Mouse (Mus musculus) CD4-positive helper T cell, adult 2 months (primary cell): ENCODE results near the gene Cdca7l.
"Not testable (repeated sequence)": the region's sequence is repeated elsewhere in the genome, so short reads cannot be mapped to it uniquely, and the experiment has no call there.

Experiments
- DNase-seq: peaks from one replicate; pipeline ENCODE4 v3.0.0-alpha.2; 2012; ENCODE audit warnings: low read depth, missing footprints, low spot score

The Cdca7l gene

GRCm38 (mm10) chr12:117803989-117804388, at the start of gene Cdca7l:
Gene Cdca7l, plus strand, starts transcription at chr12:117804289.
- not testable (repeated sequence) for DNase-seq

DNA sequence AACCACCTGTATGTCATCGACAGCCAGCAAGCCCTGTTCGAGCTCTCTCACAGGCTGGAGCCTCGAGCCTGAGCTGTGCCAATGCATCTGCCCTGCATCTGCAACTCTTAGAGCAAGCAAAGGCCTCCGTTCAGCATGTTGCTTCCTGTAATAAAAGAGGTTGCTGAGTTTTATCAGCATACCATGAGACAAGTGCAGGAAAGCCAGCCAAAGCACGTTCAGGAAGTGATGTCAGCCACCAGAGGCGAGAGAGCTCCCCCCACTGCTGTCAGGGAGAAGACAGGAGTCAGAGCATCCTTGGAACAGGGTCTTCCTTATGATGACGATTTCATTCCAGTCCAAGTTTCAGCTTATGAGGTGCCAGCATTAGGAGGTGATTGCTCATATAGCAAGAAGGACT, 48.1 kb upstream of the Cdca7l start:
- DNase-seq, result peak; percentile 11

DNA sequence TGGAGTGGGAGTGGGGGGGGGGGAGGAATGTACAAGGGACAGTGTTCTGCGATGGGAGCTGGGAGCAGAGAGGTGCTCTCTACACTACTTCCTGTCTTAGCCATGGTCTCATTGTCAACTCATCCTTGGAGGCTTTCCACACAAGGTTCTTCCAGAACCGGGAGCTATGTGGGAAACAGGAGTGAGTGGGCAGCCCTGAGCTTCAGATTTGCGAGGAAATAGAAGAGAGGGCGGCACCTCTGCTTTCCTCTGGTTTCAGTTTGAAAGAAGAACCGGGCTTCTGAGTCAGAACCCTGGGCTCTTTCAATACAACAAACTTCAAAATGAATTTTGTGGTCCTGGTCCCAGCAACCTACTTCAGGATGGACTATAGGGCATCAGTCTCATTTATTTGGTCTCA, 43.7 kb upstream of the Cdca7l start:
- DNase-seq, result no peak

DNA sequence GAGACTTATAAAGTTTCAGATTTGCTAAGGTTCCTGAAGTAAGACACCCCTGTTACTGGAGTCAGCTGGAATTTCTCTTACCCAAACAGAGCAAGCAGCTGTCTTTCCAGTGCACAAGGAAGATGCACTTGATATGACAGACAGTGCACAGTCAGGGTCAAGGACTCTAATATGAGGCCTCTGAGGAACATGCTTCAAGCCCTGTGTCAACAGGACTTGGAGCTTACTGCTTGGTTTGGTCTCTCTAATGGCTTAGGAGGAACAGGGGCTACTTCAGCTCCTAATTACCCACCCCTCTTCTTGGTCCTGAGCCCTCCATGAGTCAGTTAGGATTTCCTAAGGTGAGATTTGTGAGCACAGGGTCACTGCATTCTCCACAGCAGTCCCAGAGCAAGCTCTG, 43.2 kb upstream of the Cdca7l start:
- DNase-seq, result no peak

- DNase-seq, result peak; percentile 59
These were observed 42.4 kb upstream of the Cdca7l start for GRCm38 (mm10) chr12:117761698-117762097.

- DNase-seq, result peak; percentile 11
These were observed 40.8 kb upstream of the Cdca7l start for GRCm38 (mm10) chr12:117763247-117763646.

GRCm38 (mm10) chr12:117764839-117765238, 39.2 kb upstream of the Cdca7l start:
- DNase-seq, result peak; percentile 84

DNA sequence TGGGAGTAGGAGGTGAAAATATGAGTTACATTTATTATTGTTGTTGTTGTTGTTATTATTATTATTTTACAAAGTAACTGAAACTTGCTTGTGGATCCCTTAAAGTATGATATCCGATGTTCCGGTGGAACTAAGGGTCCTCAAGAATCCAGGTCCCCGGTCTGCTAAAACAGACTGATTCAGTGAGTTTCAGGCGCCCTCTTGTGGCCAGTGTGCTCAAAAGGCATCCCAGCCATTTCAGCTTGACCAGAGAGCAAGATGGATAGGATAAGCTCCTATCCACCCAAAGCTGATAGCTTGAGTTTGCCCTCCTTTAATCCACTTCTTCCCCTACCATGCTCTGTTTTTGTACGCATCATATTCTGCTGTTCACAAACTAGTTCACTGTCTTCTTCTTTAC, 35.0 kb upstream of the Cdca7l start:
- DNase-seq, result peak; percentile 51

GRCm38 (mm10) chr12:117770211-117770610, 33.9 kb upstream of the Cdca7l start:
- no peak for DNase-seq

DNA sequence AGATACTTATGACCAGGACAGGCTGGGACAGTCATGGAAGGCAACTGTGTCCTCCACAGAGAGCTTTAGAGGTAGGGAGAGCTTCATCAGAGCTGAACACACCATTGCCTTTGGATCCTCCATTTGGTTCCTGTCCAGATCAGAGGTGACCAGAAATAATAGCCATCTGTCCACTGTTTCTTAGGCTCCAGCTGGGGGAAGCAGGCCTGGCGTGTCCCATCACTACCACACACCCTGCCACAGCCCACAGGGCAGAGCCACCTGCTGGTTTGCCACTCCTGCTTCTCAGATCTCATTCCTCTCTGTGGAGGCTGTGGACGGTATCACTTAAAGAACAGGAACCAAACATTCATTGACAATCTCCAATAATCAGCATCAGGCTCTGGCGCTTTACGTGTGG, 32.9 kb upstream of the Cdca7l start:
- DNase-seq, result no peak

- DNase-seq, result peak; percentile 24
These were observed 31.5 kb upstream of the Cdca7l start for GRCm38 (mm10) chr12:117772638-117773037.

- no peak for DNase-seq
These were observed 27.2 kb upstream of the Cdca7l start for GRCm38 (mm10) chr12:117776841-117777240.

DNA sequence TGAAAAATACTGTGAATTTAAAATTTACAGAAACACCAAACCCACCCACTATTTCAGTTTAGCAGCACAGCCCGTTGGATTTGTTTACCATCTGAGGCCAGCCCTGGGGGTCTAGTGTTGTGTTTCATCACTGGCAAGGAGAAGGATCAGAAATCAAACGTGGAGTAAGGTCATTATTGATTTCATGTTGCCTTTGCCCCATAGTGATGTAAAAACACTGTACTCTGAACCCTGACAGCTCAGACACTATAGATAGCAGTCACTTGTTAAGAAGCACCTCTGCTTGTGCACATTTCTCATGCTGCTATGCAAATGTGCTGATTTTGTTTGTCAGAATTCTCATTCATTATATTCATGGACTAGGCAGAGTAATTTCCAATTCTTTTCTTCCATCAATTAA, 22.7 kb upstream of the Cdca7l start:
- DNase-seq, result no peak

DNA sequence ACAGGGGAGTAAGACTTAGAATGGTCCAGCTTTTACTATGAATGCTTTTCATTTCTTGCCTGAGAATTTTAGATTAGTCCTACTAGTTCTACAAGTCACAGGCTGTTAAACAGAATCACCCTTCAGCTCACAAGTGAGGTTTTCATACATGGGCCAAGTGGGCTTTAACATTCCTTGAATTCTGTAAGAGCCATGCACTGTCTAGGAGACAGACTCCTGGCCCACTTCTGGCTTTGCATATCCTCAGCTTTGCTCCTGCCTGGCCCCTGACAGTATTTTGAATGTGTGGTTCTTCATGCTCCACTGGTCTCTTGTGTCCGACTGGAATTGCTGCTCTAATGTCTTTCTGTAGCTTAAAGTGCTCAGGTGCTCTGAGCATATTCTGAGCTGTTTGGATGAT, 20.7 kb upstream of the Cdca7l start:
- DNase-seq, result no peak

DNA sequence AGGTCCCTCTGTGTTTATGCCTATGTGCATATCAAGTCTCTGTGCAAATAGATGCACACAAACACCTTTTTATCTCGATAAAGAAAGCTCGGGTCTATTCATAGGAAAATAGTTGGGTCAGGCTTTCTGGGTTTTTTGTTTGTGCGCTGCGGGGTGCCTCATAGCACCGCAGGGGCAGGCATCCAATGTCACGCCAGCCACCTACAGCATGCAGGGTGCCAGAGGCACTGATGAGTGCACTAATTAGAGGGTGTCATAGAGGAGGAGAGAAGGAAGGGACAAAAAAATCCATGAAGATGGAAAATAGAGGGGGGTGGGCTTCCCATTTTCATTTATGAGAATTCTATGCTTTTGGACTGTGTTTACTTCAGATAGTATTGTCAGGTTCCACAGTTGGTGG, 17.5 kb upstream of the Cdca7l start:
- no peak for DNase-seq

- DNase-seq, result no peak
These were observed 15.5 kb upstream of the Cdca7l start for GRCm38 (mm10) chr12:117788513-117789011.

DNA sequence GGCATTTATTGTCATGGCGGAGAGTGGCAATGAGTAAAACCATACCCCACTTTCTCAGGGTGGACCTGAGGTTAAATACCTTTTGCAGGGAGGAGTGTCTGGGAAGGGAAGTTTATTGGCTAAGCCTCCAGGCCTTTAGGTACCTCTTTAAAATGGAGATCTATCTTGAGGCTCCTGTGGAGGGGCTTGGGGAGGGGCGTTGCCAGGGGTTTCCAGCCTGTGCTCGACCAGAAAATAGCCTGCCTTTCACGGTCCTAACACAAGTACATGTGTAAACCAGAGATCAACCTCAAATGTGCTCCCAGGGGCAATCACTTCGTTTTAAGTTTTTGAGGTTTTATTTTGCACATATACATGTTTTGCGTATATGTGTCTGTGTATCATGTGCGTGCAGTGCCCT, 15.1 kb upstream of the Cdca7l start:
- no peak for DNase-seq

GRCm38 (mm10) chr12:117795303-117795702, 8.8 kb upstream of the Cdca7l start:
- no peak for DNase-seq

GRCm38 (mm10) chr12:117805576-117805975, 1.5 kb downstream of the Cdca7l start:
- no peak for DNase-seq

DNA sequence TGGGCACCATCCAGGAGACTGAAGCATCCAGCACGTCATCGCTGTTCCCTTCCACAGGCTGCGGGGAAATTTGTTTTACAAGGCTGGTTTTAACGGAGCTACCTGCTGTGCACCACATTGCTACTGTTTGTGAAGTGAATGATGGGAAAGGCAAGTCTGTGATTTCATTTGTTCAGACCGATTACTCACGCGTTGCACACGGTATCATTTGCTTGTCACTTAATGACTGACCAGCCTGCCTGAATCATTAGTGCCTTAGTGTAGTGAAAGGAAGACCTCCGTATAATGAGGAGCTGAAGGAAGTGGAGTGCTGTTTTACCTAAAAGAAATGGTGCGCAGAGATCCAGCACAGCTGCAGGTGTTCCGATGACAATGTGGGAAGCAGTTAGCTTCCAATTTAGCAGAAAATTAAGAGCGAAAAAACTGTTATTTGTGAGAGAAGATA, 1.9 kb downstream of the Cdca7l start:
- no peak for DNase-seq

DNA sequence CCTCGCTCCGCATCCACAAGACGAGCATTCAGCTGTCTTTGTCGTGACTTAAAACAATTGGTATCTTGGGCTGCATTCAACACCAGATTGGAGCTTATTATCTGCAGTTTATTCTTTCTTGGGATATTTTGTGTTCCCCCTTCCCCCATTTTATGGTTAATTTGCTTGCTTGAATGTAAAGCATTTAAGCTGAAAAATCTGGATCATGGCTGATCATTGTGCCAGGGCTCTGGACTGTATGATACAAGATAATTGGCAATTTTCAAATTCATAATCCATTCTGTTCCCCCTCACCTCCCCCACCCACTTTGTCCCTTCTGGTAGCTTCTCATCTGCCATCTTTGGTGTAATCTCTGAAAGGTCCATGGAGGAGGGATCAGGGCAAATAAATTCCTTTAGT, 2.4 kb downstream of the Cdca7l start:
- DNase-seq, result no peak

GRCm38 (mm10) chr12:117807637-117808036, 3.5 kb downstream of the Cdca7l start:
- DNase-seq, result no peak

DNA sequence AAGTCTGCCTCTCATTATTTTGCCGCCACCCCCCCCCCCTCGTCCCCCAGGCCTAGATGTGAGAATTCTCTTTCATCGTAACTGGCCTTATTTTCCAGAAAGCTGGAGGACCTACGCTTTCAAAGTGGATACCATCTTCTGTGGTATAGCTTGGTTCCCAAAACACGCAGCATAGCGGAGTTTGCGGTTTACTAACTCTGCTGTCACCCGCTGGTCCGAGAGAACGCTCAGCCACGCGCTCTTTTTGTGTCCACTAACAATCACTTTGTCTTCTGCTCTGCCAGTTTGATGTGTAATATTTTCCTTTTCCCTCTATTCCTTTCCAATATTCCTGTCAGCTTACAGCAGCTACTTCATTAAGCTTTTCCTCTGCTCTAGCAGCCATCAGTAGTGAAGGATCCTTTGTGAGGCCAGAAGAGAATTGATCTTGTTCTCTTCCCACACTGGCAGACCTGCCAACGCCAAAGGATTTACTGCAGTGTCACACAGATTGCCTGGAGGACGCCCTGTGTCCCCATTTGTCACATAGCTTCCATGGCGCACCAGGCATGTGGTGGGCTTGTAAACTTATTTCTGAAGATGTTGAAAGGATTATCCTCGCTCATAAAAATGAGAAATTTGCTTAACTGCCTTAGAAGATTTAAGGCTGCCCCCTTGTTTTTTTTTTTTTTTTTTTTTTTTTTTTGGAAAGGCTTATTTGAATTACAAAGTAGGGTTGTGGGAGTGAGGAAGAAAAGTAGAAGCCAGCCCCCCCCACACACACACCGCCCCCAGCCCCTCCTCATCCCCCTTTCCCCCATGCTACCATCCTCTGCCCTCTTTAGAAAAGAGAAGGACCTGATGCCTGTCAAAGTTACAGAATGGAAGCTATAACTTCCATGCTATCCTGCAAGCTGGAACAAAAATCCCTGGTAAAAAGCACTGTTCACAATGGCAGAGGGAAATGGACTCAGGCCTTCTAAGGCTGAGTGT, 4.6 kb downstream of the Cdca7l start:
- no peak for DNase-seq
